Mouse (Mus musculus): ENCODE measurements around the gene Acot4. TPM values are rescaled to one million over a fixed set of nuclear protein-coding genes. Genes with fewer than 3 reads are reported as not detected.
A peak's percentile ranks its signal among the peaks of the same experiment; 100 is the strongest.
"Not testable (repeated sequence)": the region's sequence is repeated elsewhere in the genome, so short reads cannot be mapped to it uniquely, and the experiment has no call there.

Acot4 gene
- polyA plus RNA-seq, 1 experiment from 2014 or later = 0.19 TPM

- WGBS = 76% methylated on average over 3 of the region's 3 CpGs
- Histone ChIP-seq H3K27ac (replicated peaks) (no peak overlapping the region), H3K27me3 (replicated peaks) (peaks cover 4% of the 10 kb centered on the region; the same call in 1 of the 2 replicates), H3K9me3 (no peaks in the 10 kb centered on the region), H3K9ac (peak overlapping the region; percentile 80), H3K4me1 (peaks cover 26% of the 10 kb centered on the region), H3K36me3 (peaks cover 4% of the 10 kb centered on the region), H3K4me3 (peak overlapping the region; percentile 57), H3K4me2 (peak overlapping the region; percentile 71)
- no peak for ATAC-seq (ENCODE audit: extremely low read depth, insufficient number of reproducible peaks, low FRiP score, low TSS enrichment)
Measured at GRCm38 (mm10) chr12:84010201-84010600, 28.0 kb upstream of the Acot4 start.

- Histone ChIP-seq H3K27me3 (replicated peaks) (peaks cover 4% of the 10 kb centered on the region; the same call in 1 of the 2 replicates), H3K36me3 (peaks cover 10% of the 10 kb centered on the region), H3K9me3 (no peaks in the 10 kb centered on the region), H3K27ac (replicated peaks) (no peak overlapping the region), H3K4me3 (peak overlapping the region; percentile 57), H3K9ac (no peak overlapping the region), H3K4me1 (peaks cover 26% of the 10 kb centered on the region), H3K4me2 (peak overlapping the region; percentile 71)
- no peak for ATAC-seq (ENCODE audit: extremely low read depth, insufficient number of reproducible peaks, low FRiP score, low TSS enrichment)
- WGBS = 56% methylated on average over 12 of the region's 12 CpGs
Measured at GRCm38 (mm10) chr12:84011251-84012040, 26.7 kb upstream of the Acot4 start.

- no peak overlapping the region for H3K4me2 ChIP-seq
- no peak for ATAC-seq (ENCODE audit: extremely low read depth, insufficient number of reproducible peaks, low FRiP score, low TSS enrichment)
- H3K27ac ChIP-seq (replicated peaks) = no peak overlapping the region
- H3K9ac ChIP-seq = no peak overlapping the region
- H3K4me3 ChIP-seq = no peak overlapping the region
- H3K9me3 ChIP-seq = no peaks in the 10 kb centered on the region
- H3K27me3 ChIP-seq (replicated peaks) = peaks cover 4% of the 10 kb centered on the region; the same call in 1 of the 2 replicates
- 66% methylated on average over 6 of the region's 6 CpGs for WGBS
- H3K4me1 ChIP-seq = peaks cover 26% of the 10 kb centered on the region
- peaks cover 14% of the 10 kb centered on the region for H3K36me3 ChIP-seq
Measured at GRCm38 (mm10) chr12:84013130-84013529, 25.0 kb upstream of the Acot4 start.

- 88% methylated on average over 7 of the region's 7 CpGs for WGBS
- peaks cover 21% of the 10 kb centered on the region for H3K4me1 ChIP-seq
- no peak overlapping the region for H3K4me3 ChIP-seq
- no peak overlapping the region for H3K4me2 ChIP-seq
- peaks cover 14% of the 10 kb centered on the region for H3K36me3 ChIP-seq
- H3K27me3 ChIP-seq (replicated peaks) = no peaks in the 10 kb centered on the region
- H3K9me3 ChIP-seq = no peaks in the 10 kb centered on the region
- H3K27ac ChIP-seq (replicated peaks) = no peak overlapping the region
- no peak overlapping the region for H3K9ac ChIP-seq
- ATAC-seq (ENCODE audit: extremely low read depth, insufficient number of reproducible peaks, low FRiP score, low TSS enrichment) = no peak
Measured at GRCm38 (mm10) chr12:84013701-84014100, 24.5 kb upstream of the Acot4 start.

GRCm38 (mm10) chr12:84020528-84020927, 17.7 kb upstream of the Acot4 start:
- H3K27ac ChIP-seq (replicated peaks) = 0 out of 2 replicates have a peak overlapping the region, but pooled peaks have one; percentile 43
- not testable (repeated sequence) for H3K27me3 ChIP-seq (replicated peaks); H3K9ac ChIP-seq; H3K9me3 ChIP-seq; H3K4me3 ChIP-seq; H3K36me3 ChIP-seq
- 14% methylated on average over 7 of the region's 7 CpGs for WGBS
- H3K4me2 ChIP-seq = peak overlapping the region; percentile 16
- ATAC-seq (ENCODE audit: extremely low read depth, insufficient number of reproducible peaks, low FRiP score, low TSS enrichment) = peak; percentile 51; the same call in 1 of the 2 replicates
- H3K4me1 ChIP-seq = peaks cover 16% of the 10 kb centered on the region

GRCm38 (mm10) chr12:84022266-84022665, 15.9 kb upstream of the Acot4 start:
- H3K36me3 ChIP-seq; H3K9ac ChIP-seq; H3K4me2 ChIP-seq; H3K27me3 ChIP-seq (replicated peaks); H3K27ac ChIP-seq (replicated peaks); H3K4me3 ChIP-seq; H3K9me3 ChIP-seq; ATAC-seq (ENCODE audit: extremely low read depth, insufficient number of reproducible peaks, low FRiP score, low TSS enrichment): not testable (repeated sequence)
- H3K4me1 ChIP-seq = peaks cover 16% of the 10 kb centered on the region
- WGBS = 90% methylated on average over 4 of the region's 4 CpGs

GRCm38 (mm10) chr12:84023052-84023745, 15.0 kb upstream of the Acot4 start:
- 83% methylated on average over 9 of the region's 9 CpGs for WGBS
- Histone ChIP-seq H3K9me3 (no peaks in the 10 kb centered on the region), H3K4me3 (no peak overlapping the region), H3K4me2 (no peak overlapping the region), H3K27me3 (replicated peaks) (no peaks in the 10 kb centered on the region), H3K4me1 (peaks cover 16% of the 10 kb centered on the region), H3K9ac (no peak overlapping the region), H3K27ac (replicated peaks) (no peak overlapping the region), H3K36me3 (no peaks in the 10 kb centered on the region)
- no peak for ATAC-seq (ENCODE audit: extremely low read depth, insufficient number of reproducible peaks, low FRiP score, low TSS enrichment)

GRCm38 (mm10) chr12:84025888-84026287, 12.3 kb upstream of the Acot4 start:
- H3K36me3 ChIP-seq = no peaks in the 10 kb centered on the region
- no peaks in the 10 kb centered on the region for H3K27me3 ChIP-seq (replicated peaks)
- peaks cover 8% of the 10 kb centered on the region; the same call in 1 of the 2 replicates for H3K4me1 ChIP-seq
- WGBS = 78% methylated on average over 7 of the region's 7 CpGs
- H3K9ac ChIP-seq = no peak overlapping the region
- ATAC-seq (ENCODE audit: extremely low read depth, insufficient number of reproducible peaks, low FRiP score, low TSS enrichment) = no peak
- H3K27ac ChIP-seq (replicated peaks) = no peak overlapping the region
- H3K9me3 ChIP-seq = no peaks in the 10 kb centered on the region
- no peak overlapping the region for H3K4me2 ChIP-seq
- no peak overlapping the region for H3K4me3 ChIP-seq

- not testable (repeated sequence) for H3K27ac ChIP-seq (replicated peaks); H3K4me3 ChIP-seq; H3K36me3 ChIP-seq; H3K27me3 ChIP-seq (replicated peaks); H3K9me3 ChIP-seq; H3K4me1 ChIP-seq; H3K9ac ChIP-seq; H3K4me2 ChIP-seq; ATAC-seq (ENCODE audit: extremely low read depth, insufficient number of reproducible peaks, low FRiP score, low TSS enrichment)
- WGBS = 64% methylated on average over 3 of the region's 3 CpGs
Measured at GRCm38 (mm10) chr12:84028328-84028727, 9.9 kb upstream of the Acot4 start.

- H3K4me2 ChIP-seq; H3K27me3 ChIP-seq (replicated peaks); H3K9ac ChIP-seq; H3K4me1 ChIP-seq; H3K9me3 ChIP-seq; ATAC-seq (ENCODE audit: extremely low read depth, insufficient number of reproducible peaks, low FRiP score, low TSS enrichment); H3K36me3 ChIP-seq; H3K4me3 ChIP-seq; H3K27ac ChIP-seq (replicated peaks): not testable (repeated sequence)
- 93% methylated on average over 1 of the region's 1 CpGs for WGBS
Measured at GRCm38 (mm10) chr12:84029043-84029442, 9.1 kb upstream of the Acot4 start.

- Histone ChIP-seq H3K9ac (no peak overlapping the region), H3K27me3 (replicated peaks) (peaks cover 3% of the 10 kb centered on the region; the same call in 1 of the 2 replicates), H3K4me1 (peaks cover 2% of the 10 kb centered on the region; the same call in 1 of the 2 replicates), H3K9me3 (no peaks in the 10 kb centered on the region), H3K36me3 (no peaks in the 10 kb centered on the region), H3K27ac (replicated peaks) (no peak overlapping the region), H3K4me2 (no peak overlapping the region), H3K4me3 (no peak overlapping the region)
- WGBS = 61% methylated on average over 4 of the region's 4 CpGs
- no peak for ATAC-seq (ENCODE audit: extremely low read depth, insufficient number of reproducible peaks, low FRiP score, low TSS enrichment)
Measured at GRCm38 (mm10) chr12:84030659-84031332, 7.4 kb upstream of the Acot4 start.

Measured in heart, embryonic 13.5 days (tissue).